Mouse (Mus musculus): ENCODE results near the gene Traf3ip3. TPM values are rescaled to one million over a fixed set of nuclear protein-coding genes. Genes with fewer than 3 reads are reported as not detected.

Gene Traf3ip3
- total RNA-seq, 1 experiment, result 0.67 TPM

DNA sequence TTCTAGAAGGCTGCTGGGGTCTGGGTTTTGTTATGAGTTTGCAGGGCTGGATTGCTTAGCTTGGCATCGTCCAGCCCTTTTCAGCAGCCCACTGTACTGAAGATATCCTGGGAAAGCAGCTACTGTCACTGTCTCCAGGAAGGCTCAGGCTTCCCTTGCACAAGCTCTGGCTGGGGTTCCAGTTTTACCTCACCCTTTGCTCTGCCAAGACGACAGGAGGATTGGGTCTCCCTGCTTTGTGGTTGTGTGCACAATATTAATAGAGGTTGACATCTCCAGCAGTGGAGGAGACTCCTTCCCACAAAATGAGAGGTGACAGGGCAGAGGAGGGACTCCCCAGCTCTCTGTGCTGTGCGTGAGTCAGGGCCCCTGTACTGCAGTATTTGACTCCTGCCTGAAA, 52.3 kb downstream of the Traf3ip3 start:
- TF ChIP-seq MAFK (IDR thresholded peaks at IDR 0.05; ENCODE audit: insufficient read depth, low read depth, low read length) (no peak), ZNF384 (IDR thresholded peaks at IDR 0.05; ENCODE audit: low read depth, low read length) (no peak), ZC3H11A (IDR thresholded peaks at IDR 0.05; ENCODE audit: borderline replicate concordance, low read depth, low read length) (no peak), HCFC1 (IDR thresholded peaks at IDR 0.05; ENCODE audit: borderline replicate concordance, insufficient read depth, low read length) (no peak), CHD2 (IDR thresholded peaks at IDR 0.05; ENCODE audit: low read depth, low read length) (no peak)
- no peaks in the 10 kb centered on the region for H3K9me3 ChIP-seq (ENCODE audit: control insufficient read depth, insufficient read depth, low read depth, low read length)
- no peak overlapping the region for H3K4me3 ChIP-seq (ENCODE audit: insufficient read depth in 1 of 2, low read depth in 1 of 2, low read length in 2 of 2, poor library complexity in 1 of 2, severe bottlenecking in 1 of 2)
- in situ Hi-C loops (cut with MboI; ENCODE audit: low sequenced_read_pairs in 2 of 2, unreplicated experiment in 2 of 2), result no loop called here
- DNase-seq (ENCODE audit: low read depth, low spot score), result no peak
- no peaks in the 10 kb centered on the region for H3K4me1 ChIP-seq (ENCODE audit: control insufficient read depth in 2 of 2, insufficient read depth in 2 of 2, low read length in 2 of 2, poor library complexity in 1 of 2)
- no peak overlapping the region for H3K27ac ChIP-seq (ENCODE audit: insufficient read depth, low read depth, low read length, poor library complexity, severe bottlenecking)
- H3K9ac ChIP-seq (ENCODE audit: insufficient read depth, low read depth, low read length, poor library complexity, severe bottlenecking), result no peak overlapping the region
- no peaks in the 10 kb centered on the region for H3K36me3 ChIP-seq (ENCODE audit: control insufficient read depth, insufficient read depth, low read length, poor library complexity, severe bottlenecking)

DNA sequence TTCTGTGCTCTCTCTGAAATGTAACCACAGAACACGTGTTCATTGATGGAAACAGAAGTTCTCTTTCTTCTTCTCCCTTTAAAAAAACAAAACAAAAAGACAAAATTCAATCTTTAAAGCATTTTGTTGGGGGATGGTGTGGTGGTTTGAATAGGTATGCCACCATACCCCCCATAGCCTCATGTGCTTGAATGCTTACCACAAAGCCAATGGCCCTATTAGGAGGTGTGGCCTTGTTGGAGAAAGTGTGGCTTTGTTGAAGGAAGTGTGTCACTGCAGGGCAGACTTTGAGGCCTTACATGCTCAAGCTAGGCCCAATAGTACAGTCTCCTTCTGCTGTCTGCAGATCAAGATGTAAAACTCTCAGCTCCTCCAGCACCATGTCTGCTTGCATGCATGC, 55.1 kb downstream of the Traf3ip3 start:
- DNase-seq (ENCODE audit: low read depth, low spot score), result no peak
- no peak overlapping the region for H3K4me3 ChIP-seq (ENCODE audit: insufficient read depth in 1 of 2, low read depth in 1 of 2, low read length in 2 of 2, poor library complexity in 1 of 2, severe bottlenecking in 1 of 2)
- no peaks in the 10 kb centered on the region for H3K36me3 ChIP-seq (ENCODE audit: control insufficient read depth, insufficient read depth, low read length, poor library complexity, severe bottlenecking)
- H3K9ac ChIP-seq (ENCODE audit: insufficient read depth, low read depth, low read length, poor library complexity, severe bottlenecking), result no peak overlapping the region
- H3K9me3 ChIP-seq (ENCODE audit: control insufficient read depth, insufficient read depth, low read depth, low read length), result no peaks in the 10 kb centered on the region
- TF ChIP-seq ZNF384 (IDR thresholded peaks at IDR 0.05; ENCODE audit: low read depth, low read length), result no peak
- no peak for TF ChIP-seq HCFC1 (IDR thresholded peaks at IDR 0.05; ENCODE audit: borderline replicate concordance, insufficient read depth, low read length)
- no peak overlapping the region for H3K27ac ChIP-seq (ENCODE audit: insufficient read depth, low read depth, low read length, poor library complexity, severe bottlenecking)
- H3K4me1 ChIP-seq (ENCODE audit: control insufficient read depth in 2 of 2, insufficient read depth in 2 of 2, low read length in 2 of 2, poor library complexity in 1 of 2), result no peaks in the 10 kb centered on the region
- in situ Hi-C loops (cut with MboI; ENCODE audit: low sequenced_read_pairs in 2 of 2, unreplicated experiment in 2 of 2), result no loop called here

DNA sequence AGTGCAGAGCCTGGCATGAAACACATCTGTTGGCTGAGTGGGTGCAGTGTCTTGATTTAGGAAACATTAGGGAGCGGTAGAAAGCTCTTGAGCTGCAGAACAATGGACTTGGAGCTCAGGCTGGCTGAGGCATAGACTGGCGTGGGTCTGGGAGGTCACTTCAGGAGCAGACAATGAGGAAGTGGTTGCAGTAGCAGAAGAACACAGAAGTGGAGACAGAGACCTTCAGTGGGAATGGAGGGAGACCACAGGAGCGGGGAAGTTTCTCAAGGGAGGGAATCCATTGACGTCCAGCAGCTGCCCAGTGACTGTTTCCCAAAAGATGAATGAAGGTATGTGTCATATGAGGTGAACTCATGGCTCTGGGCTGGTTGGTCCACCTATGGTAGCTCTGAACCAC, 56.4 kb downstream of the Traf3ip3 start:
- Histone ChIP-seq H3K4me3 (ENCODE audit: insufficient read depth in 1 of 2, low read depth in 1 of 2, low read length in 2 of 2, poor library complexity in 1 of 2, severe bottlenecking in 1 of 2) (no peak overlapping the region), H3K9me3 (ENCODE audit: control insufficient read depth, insufficient read depth, low read depth, low read length) (no peaks in the 10 kb centered on the region), H3K27ac (ENCODE audit: insufficient read depth, low read depth, low read length, poor library complexity, severe bottlenecking) (no peak overlapping the region), H3K36me3 (ENCODE audit: control insufficient read depth, insufficient read depth, low read length, poor library complexity, severe bottlenecking) (no peaks in the 10 kb centered on the region), H3K9ac (ENCODE audit: insufficient read depth, low read depth, low read length, poor library complexity, severe bottlenecking) (no peak overlapping the region), H3K4me1 (ENCODE audit: control insufficient read depth in 2 of 2, insufficient read depth in 2 of 2, low read length in 2 of 2, poor library complexity in 1 of 2) (no peaks in the 10 kb centered on the region)
- TF ChIP-seq ZC3H11A (IDR thresholded peaks at IDR 0.05; ENCODE audit: borderline replicate concordance, low read depth, low read length) (no peak), ZNF384 (IDR thresholded peaks at IDR 0.05; ENCODE audit: low read depth, low read length) (no peak), CHD2 (IDR thresholded peaks at IDR 0.05; ENCODE audit: low read depth, low read length) (no peak)
- in situ Hi-C loops (cut with MboI; ENCODE audit: low sequenced_read_pairs in 2 of 2, unreplicated experiment in 2 of 2), result no loop called here
- DNase-seq (ENCODE audit: low read depth, low spot score), result no peak

DNA sequence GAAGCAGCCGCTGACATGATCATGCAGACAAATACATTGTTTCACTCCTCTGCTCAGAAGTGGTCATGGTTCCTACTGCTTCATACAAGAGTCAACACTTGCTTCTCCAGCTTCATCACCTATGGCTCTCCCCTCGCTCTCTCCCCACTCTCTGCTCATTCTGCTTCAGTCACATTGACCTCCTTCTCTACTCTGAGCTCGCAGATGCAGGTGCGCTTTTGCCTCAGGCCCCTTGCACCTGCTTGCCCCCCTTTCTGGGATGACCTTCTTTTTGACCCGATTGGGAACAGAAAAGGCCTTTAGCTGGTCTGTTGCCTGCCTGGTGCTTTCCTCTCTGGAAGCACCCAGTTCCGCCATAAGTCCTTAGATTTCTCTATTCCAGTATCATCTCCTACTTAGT, 57.0 kb downstream of the Traf3ip3 start:
- no peak for TF ChIP-seq ZC3H11A (IDR thresholded peaks at IDR 0.05; ENCODE audit: borderline replicate concordance, low read depth, low read length)
- DNase-seq (ENCODE audit: low read depth, low spot score), result no peak
- in situ Hi-C loops (cut with MboI; ENCODE audit: low sequenced_read_pairs in 2 of 2, unreplicated experiment in 2 of 2), result no loop called here
- Histone ChIP-seq H3K4me3 (ENCODE audit: insufficient read depth in 1 of 2, low read depth in 1 of 2, low read length in 2 of 2, poor library complexity in 1 of 2, severe bottlenecking in 1 of 2) (no peak overlapping the region), H3K36me3 (ENCODE audit: control insufficient read depth, insufficient read depth, low read length, poor library complexity, severe bottlenecking) (no peaks in the 10 kb centered on the region), H3K27ac (ENCODE audit: insufficient read depth, low read depth, low read length, poor library complexity, severe bottlenecking) (no peak overlapping the region), H3K4me1 (ENCODE audit: control insufficient read depth in 2 of 2, insufficient read depth in 2 of 2, low read length in 2 of 2, poor library complexity in 1 of 2) (no peaks in the 10 kb centered on the region; a peak in 1 of 4 replicates), H3K9ac (ENCODE audit: insufficient read depth, low read depth, low read length, poor library complexity, severe bottlenecking) (no peak overlapping the region), H3K9me3 (ENCODE audit: control insufficient read depth, insufficient read depth, low read depth, low read length) (no peaks in the 10 kb centered on the region)

DNA sequence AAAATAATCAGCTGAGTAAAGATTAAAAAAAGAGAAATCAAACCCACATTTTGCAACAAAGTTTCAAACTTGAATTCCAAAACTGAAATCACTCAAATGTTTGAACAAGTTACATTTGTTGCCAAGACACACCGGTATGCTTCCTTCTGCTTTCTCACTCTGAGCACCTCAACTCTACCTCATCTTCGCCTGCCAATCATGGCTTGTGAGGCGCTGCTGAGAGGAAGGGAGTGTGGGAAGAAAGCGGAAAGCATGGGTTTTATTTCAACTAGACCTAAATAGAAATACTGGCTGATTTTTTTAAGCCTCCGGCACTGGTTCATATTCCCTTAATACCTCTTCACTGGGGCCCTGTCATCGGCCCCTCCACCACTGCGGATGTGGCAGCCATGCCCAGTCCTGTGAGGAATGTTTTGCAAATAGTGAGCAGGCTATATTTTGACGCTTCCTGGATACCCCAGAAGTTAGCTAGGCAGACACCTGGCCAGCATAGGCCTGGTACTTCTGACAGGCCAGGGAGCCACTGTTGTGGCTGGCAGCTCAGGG, 58.9 kb downstream of the Traf3ip3 start:
- in situ Hi-C loops (cut with MboI; ENCODE audit: low sequenced_read_pairs in 2 of 2, unreplicated experiment in 2 of 2), result no loop called here
- Histone ChIP-seq H3K4me1 (ENCODE audit: control insufficient read depth in 2 of 2, insufficient read depth in 2 of 2, low read length in 2 of 2, poor library complexity in 1 of 2) (no peaks in the 10 kb centered on the region; a peak in 1 of 4 replicates), H3K27ac (ENCODE audit: insufficient read depth, low read depth, low read length, poor library complexity, severe bottlenecking) (no peak overlapping the region), H3K4me3 (ENCODE audit: insufficient read depth in 1 of 2, low read depth in 1 of 2, low read length in 2 of 2, poor library complexity in 1 of 2, severe bottlenecking in 1 of 2) (no peak overlapping the region), H3K36me3 (ENCODE audit: control insufficient read depth, insufficient read depth, low read length, poor library complexity, severe bottlenecking) (no peaks in the 10 kb centered on the region), H3K9ac (ENCODE audit: insufficient read depth, low read depth, low read length, poor library complexity, severe bottlenecking) (no peak overlapping the region), H3K9me3 (ENCODE audit: control insufficient read depth, insufficient read depth, low read depth, low read length) (no peaks in the 10 kb centered on the region)
- TF ChIP-seq MAFK (IDR thresholded peaks at IDR 0.05; ENCODE audit: insufficient read depth, low read depth, low read length), result no peak
- TF ChIP-seq ZC3H11A (IDR thresholded peaks at IDR 0.05; ENCODE audit: borderline replicate concordance, low read depth, low read length), result no peak
- TF ChIP-seq ZNF384 (IDR thresholded peaks at IDR 0.05; ENCODE audit: low read depth, low read length), result no peak
- TF ChIP-seq HCFC1 (IDR thresholded peaks at IDR 0.05; ENCODE audit: borderline replicate concordance, insufficient read depth, low read length), result no peak
- TF ChIP-seq CHD2 (IDR thresholded peaks at IDR 0.05; ENCODE audit: low read depth, low read length), result no peak
- DNase-seq (ENCODE audit: low read depth, low spot score), result no peak

Data from ES-E14 (cell line).